ENCODE assay signal across 20 mouse cellular contexts in the genomic region with DNA sequence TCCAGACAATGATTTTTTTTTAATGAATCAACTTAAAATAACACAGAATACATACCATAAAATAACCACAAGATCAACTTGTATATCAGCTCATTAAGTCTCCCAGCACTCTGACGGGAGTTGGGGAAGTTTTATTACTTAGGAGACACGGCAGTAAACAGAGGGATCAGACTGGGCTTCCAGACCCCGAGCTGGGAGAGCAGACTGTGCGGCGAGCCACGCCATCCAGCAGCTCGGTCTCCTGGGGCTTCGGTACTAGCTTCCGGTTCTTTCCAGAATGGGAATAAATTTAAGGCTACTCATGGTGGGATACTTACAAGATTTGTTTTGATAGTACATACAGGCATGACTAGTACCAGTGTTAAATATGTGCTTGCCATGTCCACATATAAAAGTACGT. TPM values are rescaled to one million over a fixed set of nuclear protein-coding genes. Genes with fewer than 3 reads are reported as not detected.
DNase-seq lines count a peak whose midpoint lies in the region; ATAC-seq and TF ChIP-seq lines count a peak whose summit lies in the region.
"Had no signal": no experiment of that assay in that cellular context is flagged by ENCODE, and none has a peak within 500 bp of the region (broad histone marks: within the 10 kb centered on the region; RNA-seq: fewer than 3 reads in every experiment).

No protein-coding gene starts in this region.

- H3K4me3 ChIP-seq in heart, embryonic 15.5 days = no peak overlapping the region
- no peak overlapping the region for H3K4me3 ChIP-seq in kidney, embryonic 15.5 days (replicated peaks)
- H3K4me3 ChIP-seq in limb, embryonic 13.5 days = no peak overlapping the region
- no peak overlapping the region for H3K4me3 ChIP-seq in stomach, postnatal 0 days (ENCODE audit: low read depth, low read length)
- H3K4me3 ChIP-seq: embryonic facial prominence, embryonic 13.5 days; forebrain, embryonic 12.5 days; heart, adult 2 months; hindbrain, embryonic 12.5 days had no signal

- H3K9me3 ChIP-seq in heart, embryonic 15.5 days (replicated peaks) = no peaks in the 10 kb centered on the region
- no peaks in the 10 kb centered on the region for H3K9me3 ChIP-seq in kidney, embryonic 15.5 days (replicated peaks)
- no peaks in the 10 kb centered on the region for H3K9me3 ChIP-seq in limb, embryonic 13.5 days
- no peaks in the 10 kb centered on the region for H3K9me3 ChIP-seq in stomach, postnatal 0 days (ENCODE audit: control insufficient read depth, low read length)
- H3K9me3 ChIP-seq: embryonic facial prominence, embryonic 13.5 days; forebrain, embryonic 12.5 days; hindbrain, embryonic 12.5 days had no signal

- TF ChIP-seq CTCF in stomach, postnatal 0 days (IDR thresholded peaks at IDR 0.05; ENCODE audit: low read depth) = no peak

- no peak overlapping the region for H3K9ac ChIP-seq in heart, embryonic 15.5 days
- no peak overlapping the region for H3K9ac ChIP-seq in kidney, embryonic 15.5 days
- no peak overlapping the region for H3K9ac ChIP-seq in limb, embryonic 13.5 days
- H3K9ac ChIP-seq in stomach, postnatal 0 days (ENCODE audit: low read length) = no peak overlapping the region
- H3K9ac ChIP-seq: embryonic facial prominence, embryonic 13.5 days; forebrain, embryonic 12.5 days; hindbrain, embryonic 12.5 days had no signal

- no peak for ATAC-seq in heart, embryonic 15.5 days (replicated peaks; ENCODE audit: insufficient number of reproducible peaks, insufficient read depth, low FRiP score, low read depth)
- ATAC-seq in kidney, embryonic 15.5 days (replicated peaks; ENCODE audit: low FRiP score) = peak; percentile 55
- no peak for ATAC-seq in limb, embryonic 13.5 days (ENCODE audit: low FRiP score, low read depth)
- ATAC-seq in stomach, postnatal 0 days (ENCODE audit: low FRiP score, low TSS enrichment) = no peak
- ATAC-seq: forebrain, embryonic 16.5 days had no signal

- H3K27me3 ChIP-seq in heart, embryonic 15.5 days = no peaks in the 10 kb centered on the region
- H3K27me3 ChIP-seq in kidney, embryonic 15.5 days = no peaks in the 10 kb centered on the region
- H3K27me3 ChIP-seq in limb, embryonic 13.5 days = no peaks in the 10 kb centered on the region
- H3K27me3 ChIP-seq in stomach, postnatal 0 days (ENCODE audit: control insufficient read depth, insufficient read depth, low read length) = no peaks in the 10 kb centered on the region
- H3K27me3 ChIP-seq: embryonic facial prominence, embryonic 13.5 days; forebrain, embryonic 12.5 days; hindbrain, embryonic 12.5 days had no signal

- WGBS in heart, embryonic 15.5 days = 80% methylated on average over 10 of the region's 10 CpGs
- 33% methylated on average over 10 of the region's 10 CpGs for WGBS in kidney, embryonic 15.5 days
- WGBS in limb, embryonic 13.5 days = 33% methylated on average over 10 of the region's 10 CpGs
- 52% methylated on average over 10 of the region's 10 CpGs for WGBS in stomach, postnatal 0 days

- peaks cover 54% of the 10 kb centered on the region for H3K36me3 ChIP-seq in heart, embryonic 15.5 days
- H3K36me3 ChIP-seq in kidney, embryonic 15.5 days = peaks cover 75% of the 10 kb centered on the region
- peaks cover 87% of the 10 kb centered on the region for H3K36me3 ChIP-seq in limb, embryonic 13.5 days
- peaks cover 29% of the 10 kb centered on the region for H3K36me3 ChIP-seq in stomach, postnatal 0 days (ENCODE audit: control insufficient read depth, insufficient read depth, low read length)
- H3K36me3 ChIP-seq: forebrain, embryonic 12.5 days; hindbrain, embryonic 12.5 days had no signal

- 0 out of 2 replicates have a peak overlapping the region, but pooled peaks have one; percentile 72 for H3K27ac ChIP-seq in heart, embryonic 15.5 days
- H3K27ac ChIP-seq in kidney, embryonic 15.5 days = peak overlapping the region; percentile 54
- peak overlapping the region; percentile 29; the same call in 1 of the 2 replicates for H3K27ac ChIP-seq in limb, embryonic 13.5 days
- H3K27ac ChIP-seq in stomach, postnatal 0 days (replicated peaks) = no peak overlapping the region
- H3K27ac ChIP-seq: embryonic facial prominence, embryonic 13.5 days; forebrain, embryonic 12.5 days; heart, adult 2 months; hindbrain, embryonic 12.5 days had no signal

- no peak overlapping the region for H3K4me2 ChIP-seq in heart, embryonic 15.5 days
- H3K4me2 ChIP-seq in kidney, embryonic 15.5 days = no peak overlapping the region
- H3K4me2 ChIP-seq in limb, embryonic 13.5 days (replicated peaks) = no peak overlapping the region
- no peak overlapping the region for H3K4me2 ChIP-seq in stomach, postnatal 0 days (replicated peaks; ENCODE audit: low read depth)
- H3K4me2 ChIP-seq: embryonic facial prominence, embryonic 13.5 days; forebrain, embryonic 12.5 days; hindbrain, embryonic 12.5 days had no signal

- no peak for DNase-seq in heart, adult 8-10 months (ENCODE audit: low spot score)
- no peak for DNase-seq in kidney, adult 8-10 months
- DNase-seq in kidney, postnatal 14 days = peak; percentile 29
- DNase-seq in kidney, adult 11 months = no peak
- no peak for DNase-seq in stomach, postnatal 0 days (ENCODE audit: low spot score)
- DNase-seq: adrenal gland, adult 2 months; adrenal gland, postnatal 25 days; cerebellum, adult 18-20 months; cerebellum, adult 9-11 months; cerebellum, postnatal 36 days; gastrocnemius, postnatal 10 days; heart, adult 2 months; heart, postnatal 4 days had no signal

- peaks cover 45% of the 10 kb centered on the region for H3K4me1 ChIP-seq in heart, embryonic 15.5 days (replicated peaks)
- peaks cover 39% of the 10 kb centered on the region for H3K4me1 ChIP-seq in kidney, embryonic 15.5 days
- H3K4me1 ChIP-seq in limb, embryonic 13.5 days = peaks cover 79% of the 10 kb centered on the region
- peaks cover 2% of the 10 kb centered on the region; the same call in 1 of the 2 replicates for H3K4me1 ChIP-seq in stomach, postnatal 0 days (replicated peaks; ENCODE audit: control insufficient read depth, insufficient read depth)

- no peak for TF ChIP-seq EP300 in stomach, postnatal 0 days (optimal IDR thresholded peaks at IDR 0.05)

RNA-seq across cellular contexts. Expression of a gene that starts 32.9 kb away (rescaled TPM):
- polyA plus RNA-seq in heart, embryonic 15.5 days (2015; fragmentation: Nextera tagmentation; extraction: Ambion mirVana) = 0.48 and 0.51 TPM in 2 replicates
- 1 to 10 TPM in 1 of 4 experiments, under 1 TPM in 3; 0.11 to 1.3 (median 0.27) TPM for total RNA-seq in heart, adult 8-10 months (2022)
- 0.39 and 0.55 TPM in 2 replicates for polyA plus RNA-seq in kidney, embryonic 15.5 days (2015; fragmentation: Nextera tagmentation; extraction: Ambion mirVana)
- polyA plus RNA-seq in limb, embryonic 13.5 days (2015; fragmentation: Nextera tagmentation; extraction: Ambion mirVana) = 1.2 and 1.3 TPM in 2 replicates
- polyA plus RNA-seq in stomach, postnatal 0 days (2015; fragmentation: Nextera tagmentation; extraction: Ambion mirVana) = 0.39 and 0.56 TPM in 2 replicates
